Mouse (Mus musculus) MEL (cell line): ENCODE data around the gene Syn3. TPM values are rescaled to one million over a fixed set of nuclear protein-coding genes. Genes with fewer than 3 reads are reported as not detected.

Experiments
- DNase-seq: peaks from one replicate; pipeline ENCODE4 v3.0.0; 2011; ENCODE audit warnings: low read depth, low spot score
- H3K27ac ChIP-seq: 2 replicates; pipeline ENCODE4 v1.5.1; 2012; ENCODE audit warnings: low read depth, mild to moderate bottlenecking, control low read depth, low read length, moderate library complexity; ENCODE audit not compliant: control insufficient read depth
- H3K27me3 ChIP-seq, 2 experiments: fragments of 150-350 bp in 1 of 2; sonication (generic) in 1 of 2; 2 replicates each; pipeline ENCODE4 v1.6.1; 2012; ENCODE audit warnings: low read length in 2 of 2, mild to moderate bottlenecking in 2 of 2, improper control_type of control experiment in 1 of 2, moderate library complexity in 1 of 2; ENCODE audit not compliant: insufficient read depth in 2 of 2, control insufficient read depth in 1 of 2
- H3K36me3 ChIP-seq, 2 experiments: 2 replicates each; pipeline ENCODE4 v1.6.1; 2012 to 2014; ENCODE audit warnings: low read length in 2 of 2, improper control_type of control experiment in 1 of 2, inconsistent platforms in 1 of 2, mild to moderate bottlenecking in 1 of 2; ENCODE audit not compliant: insufficient read depth in 2 of 2, control insufficient read depth in 1 of 2
- H3K4me1 ChIP-seq, 2 experiments: fragments of 150-350 bp in 1 of 2; sonication (generic) in 1 of 2; 2 replicates each; pipeline ENCODE4 v1.6.1; 2012; ENCODE audit warnings: low read length in 2 of 2, improper control_type of control experiment in 1 of 2, mild to moderate bottlenecking in 1 of 2; ENCODE audit not compliant: insufficient read depth in 2 of 2, control insufficient read depth in 1 of 2
- H3K4me3 ChIP-seq, 2 experiments: fragments of 150-350 bp in 1 of 2; sonication (generic) in 1 of 2; 2 replicates each; pipeline ENCODE4 v1.5.1; 2012; ENCODE audit warnings: low read depth in 2 of 2, low read length in 2 of 2, mild to moderate bottlenecking in 2 of 2, moderate library complexity in 2 of 2, control low read depth in 1 of 2, improper control_type of control experiment in 1 of 2; ENCODE audit not compliant: control insufficient read depth in 1 of 2, insufficient read depth in 1 of 2
- H3K79me2 ChIP-seq: 2 replicates; pipeline ENCODE4 v1.6.1; 2012; ENCODE audit warnings: mild to moderate bottlenecking, low read length, moderate library complexity; ENCODE audit not compliant: control insufficient read depth, poor library complexity, insufficient read depth
- H3K9ac ChIP-seq: 2 replicates; pipeline ENCODE4 v1.6.1; 2012; ENCODE audit warnings: low read depth, mild to moderate bottlenecking, control low read depth, low read length, moderate library complexity; ENCODE audit not compliant: control insufficient read depth, poor library complexity, severe bottlenecking
- H3K9me3 ChIP-seq: fragments of 150-350 bp; sonication (generic); replicated peaks from 2 replicates; pipeline ENCODE4 v1.6.1; 2012; ENCODE audit warnings: mild to moderate bottlenecking, low read length, improper control_type of control experiment, moderate library complexity; ENCODE audit not compliant: insufficient read depth
- BHLHE40 ChIP-seq: IDR thresholded peaks from 2 replicates; pipeline ENCODE4 v1.6.1; 2012; ENCODE audit warnings: low read depth, mild to moderate bottlenecking, inconsistent platforms, low read length, improper control_type of control experiment, borderline replicate concordance
- CHD1 ChIP-seq: IDR thresholded peaks from 2 replicates; pipeline ENCODE4 v1.6.1; 2012; ENCODE audit warnings: low read depth, mild to moderate bottlenecking, inconsistent platforms, low read length, improper control_type of control experiment
- CHD2 ChIP-seq: IDR thresholded peaks from 2 replicates; pipeline ENCODE4 v1.6.1; 2011; ENCODE audit warnings: low read length, improper control_type of control experiment
- E2F4 ChIP-seq: IDR thresholded peaks from 2 replicates; pipeline ENCODE4 v1.6.1; 2011; ENCODE audit warnings: low read depth, low read length, improper control_type of control experiment, borderline replicate concordance
- GABPA ChIP-seq: IDR thresholded peaks from 2 replicates; pipeline ENCODE4 v1.6.1; 2012; ENCODE audit warnings: low read depth, mild to moderate bottlenecking, inconsistent platforms, low read length, improper control_type of control experiment, moderate library complexity
- GATA1 ChIP-seq: IDR thresholded peaks from 2 replicates; pipeline ENCODE4 v1.6.1; 2011; ENCODE audit warnings: low read depth, low read length, improper control_type of control experiment
- MAFK ChIP-seq: IDR thresholded peaks from 2 replicates; pipeline ENCODE4 v1.6.1; 2011; ENCODE audit warnings: low read depth, mild to moderate bottlenecking, low read length, improper control_type of control experiment, borderline replicate concordance
- MAX ChIP-seq: IDR thresholded peaks from 2 replicates; pipeline ENCODE4 v1.6.1; 2011; ENCODE audit warnings: low read length, improper control_type of control experiment
- MAZ ChIP-seq: IDR thresholded peaks from 2 replicates; pipeline ENCODE4 v1.6.1; 2012; ENCODE audit warnings: low read depth, mild to moderate bottlenecking, inconsistent platforms, low read length, improper control_type of control experiment
- MEF2A ChIP-seq: IDR thresholded peaks from 2 replicates; pipeline ENCODE4 v1.6.1; 2014; ENCODE audit warnings: low read depth, mild to moderate bottlenecking, inconsistent platforms, low read length, improper control_type of control experiment; ENCODE audit not compliant: poor library complexity, insufficient replicate concordance, severe bottlenecking; ENCODE audit errors: extremely low read depth
- MXI1 ChIP-seq: IDR thresholded peaks from 2 replicates; pipeline ENCODE4 v1.6.1; 2011; ENCODE audit warnings: mild to moderate bottlenecking, low read depth, low read length, improper control_type of control experiment
- MYB ChIP-seq: IDR thresholded peaks from 2 replicates; pipeline ENCODE4 v1.6.1; 2011; ENCODE audit warnings: mild to moderate bottlenecking, low read depth, low read length, improper control_type of control experiment
- NELFE ChIP-seq: IDR thresholded peaks from 2 replicates; pipeline ENCODE4 v1.6.1; 2011; ENCODE audit warnings: low read depth, low read length, improper control_type of control experiment
- NRF1 ChIP-seq: IDR thresholded peaks from 2 replicates; pipeline ENCODE4 v1.6.1; 2014; ENCODE audit warnings: low read depth, mild to moderate bottlenecking, inconsistent platforms, low read length, improper control_type of control experiment, moderate library complexity; ENCODE audit not compliant: poor library complexity, insufficient read depth, severe bottlenecking
- POLR2A ChIP-seq, 2 experiments: IDR thresholded peaks; 2 replicates each; pipeline ENCODE4 v1.6.1; 2011 to 2012; ENCODE audit warnings: low read length in 2 of 2, mild to moderate bottlenecking in 2 of 2, control low read depth in 1 of 2, improper control_type of control experiment in 1 of 2, low read depth in 1 of 2, moderate library complexity in 1 of 2; ENCODE audit not compliant: control insufficient read depth in 1 of 2, insufficient read depth in 1 of 2, poor library complexity in 1 of 2
- POLR2AphosphoS2 ChIP-seq: IDR thresholded peaks from 2 replicates; pipeline ENCODE4 v1.6.1; 2011; ENCODE audit warnings: low read length, improper control_type of control experiment
- RAD21 ChIP-seq: IDR thresholded peaks from 2 replicates; pipeline ENCODE4 v1.6.1; 2011; ENCODE audit warnings: mild to moderate bottlenecking, low read depth, low read length, improper control_type of control experiment
- SIN3A ChIP-seq: IDR thresholded peaks from 2 replicates; pipeline ENCODE4 v1.6.1; 2012; ENCODE audit warnings: low read length, improper control_type of control experiment, inconsistent platforms
- UBTF ChIP-seq: IDR thresholded peaks from 2 replicates; pipeline ENCODE4 v1.6.1; 2012; ENCODE audit warnings: low read depth, mild to moderate bottlenecking, inconsistent platforms, low read length, improper control_type of control experiment, moderate library complexity, borderline replicate concordance; ENCODE audit not compliant: insufficient read depth
- USF1 ChIP-seq: IDR thresholded peaks from 2 replicates; pipeline ENCODE4 v1.6.1; 2014; ENCODE audit warnings: low read depth, mild to moderate bottlenecking, inconsistent platforms, low read length, improper control_type of control experiment, moderate library complexity
- USF2 ChIP-seq, 2 experiments: IDR thresholded peaks; 2 replicates each; pipeline ENCODE4 v1.6.1; 2011 to 2012; ENCODE audit warnings: improper control_type of control experiment in 2 of 2, low read length in 2 of 2, borderline replicate concordance in 1 of 2, inconsistent platforms in 1 of 2, low read depth in 1 of 2, mild to moderate bottlenecking in 1 of 2; ENCODE audit not compliant: insufficient read depth in 1 of 2
- ZKSCAN1 ChIP-seq: IDR thresholded peaks from 2 replicates; pipeline ENCODE4 v1.6.1; 2012; ENCODE audit warnings: low read depth, mild to moderate bottlenecking, inconsistent platforms, low read length, improper control_type of control experiment, moderate library complexity
- ZMIZ1 ChIP-seq: IDR thresholded peaks from 2 replicates; pipeline ENCODE4 v1.6.1; 2012; ENCODE audit warnings: low read depth, mild to moderate bottlenecking, inconsistent platforms, low read length, improper control_type of control experiment, moderate library complexity
- ZNF384 ChIP-seq: IDR thresholded peaks from 2 replicates; pipeline ENCODE4 v1.6.1; 2012; ENCODE audit warnings: low read depth, mild to moderate bottlenecking, inconsistent platforms, low read length, improper control_type of control experiment
- polyA plus RNA-seq, 2 experiments: library from polyadenylated mRNA; stranded (reverse) in 1 of 2; unstranded in 1 of 2; fragments of >175 nt in 1 of 2; fragments of >200 nt in 1 of 2; gene quantifications; 2 replicates each; pipeline versions ENCODE4 v1.2.1 to v1.2.4; 2012; ENCODE audit warnings: low replicate concordance in 2 of 2, low read depth in 1 of 2; ENCODE audit not compliant: insufficient read length in 2 of 2, insufficient read depth in 1 of 2, missing spikeins in 1 of 2
- total RNA-seq: library from RNA; depleted of rRNA; stranded (reverse); fragments of 300-350 nt; gene quantifications from 2 replicates; pipeline ENCODE4 v1.2.3, GENCODE M21; 2012

Syn3 gene
- total and polyA plus RNA-seq, 3 experiments: 0.06 TPM; not detected in 2

GRCm38 (mm10) chr10:86212062-86212461 lies 286.6 kb downstream of the Syn3 start:
- Histone ChIP-seq H3K36me3 (no peaks in the 10 kb centered on the region), H3K27me3 (no peaks in the 10 kb centered on the region), H3K9me3 (no peaks in the 10 kb centered on the region), H3K4me1 (no peaks in the 10 kb centered on the region), H3K9ac (no peak overlapping the region)
- no peak for TF ChIP-seq MAX
- no peak for TF ChIP-seq GABPA
- no peak for TF ChIP-seq CHD2
- no peak for TF ChIP-seq GATA1
- no peak for TF ChIP-seq MAFK
- TF ChIP-seq RAD21: no peak
- TF ChIP-seq MAZ: no peak
- TF ChIP-seq POLR2AphosphoS2: no peak
- TF ChIP-seq MXI1: no peak
- TF ChIP-seq, all 39 proteins: peak for 0
- no peaks in the 10 kb centered on the region for H3K79me2 ChIP-seq
- no peak overlapping the region for H3K4me3 ChIP-seq
- DNase-seq: no peak
- no peak overlapping the region for H3K27ac ChIP-seq

GRCm38 (mm10) chr10:86203915-86204314 lies 294.8 kb downstream of the Syn3 start:
- no peaks in the 10 kb centered on the region for H3K9me3 ChIP-seq
- H3K4me3 ChIP-seq: no peak overlapping the region
- H3K27me3 ChIP-seq: no peaks in the 10 kb centered on the region

GRCm38 (mm10) chr10:86203175-86203574 lies 295.5 kb downstream of the Syn3 start:
- no peak overlapping the region for H3K4me3 ChIP-seq

More at GRCm38 (mm10) chr10:86203915-86204314, 294.8 kb downstream of the Syn3 start:
- no peaks in the 10 kb centered on the region for H3K79me2 ChIP-seq
- H3K4me1 ChIP-seq: no peaks in the 10 kb centered on the region
- H3K27ac ChIP-seq: no peak overlapping the region
- no peaks in the 10 kb centered on the region for H3K36me3 ChIP-seq
- DNase-seq: no peak
- no peak overlapping the region for H3K9ac ChIP-seq
- TF ChIP-seq ZMIZ1: no peak
- TF ChIP-seq E2F4: no peak
- TF ChIP-seq ZKSCAN1: no peak
- TF ChIP-seq MEF2A: no peak
- no peak for TF ChIP-seq NRF1
- no peak for TF ChIP-seq BHLHE40
- TF ChIP-seq MAZ: no peak
- TF ChIP-seq SIN3A: no peak
- TF ChIP-seq USF1: no peak
- no peak for TF ChIP-seq ZNF384
- TF ChIP-seq POLR2A (IDR thresholded peaks at IDR 0.05; ENCODE audit: control insufficient read depth in 1 of 2, insufficient read depth in 1 of 2, low read depth in 1 of 2, low read length in 2 of 2, poor library complexity in 1 of 2): no peak
- no peak for TF ChIP-seq NELFE
- no peak for TF ChIP-seq CHD1
- TF ChIP-seq UBTF: no peak
- no peak for TF ChIP-seq MYB
- TF ChIP-seq USF2 (IDR thresholded peaks at IDR 0.05; ENCODE audit: borderline replicate concordance in 1 of 2, insufficient read depth in 1 of 2, low read depth in 1 of 2, low read length in 2 of 2): no peak

More at GRCm38 (mm10) chr10:86203175-86203574, 295.5 kb downstream of the Syn3 start:
- H3K36me3 ChIP-seq: no peaks in the 10 kb centered on the region
- H3K27ac ChIP-seq: no peak overlapping the region
- no peaks in the 10 kb centered on the region for H3K9me3 ChIP-seq
- no peaks in the 10 kb centered on the region for H3K27me3 ChIP-seq
- H3K4me1 ChIP-seq: no peaks in the 10 kb centered on the region
- H3K9ac ChIP-seq: no peak overlapping the region
- no peak for TF ChIP-seq POLR2AphosphoS2
- no peak for DNase-seq
- no peaks in the 10 kb centered on the region for H3K79me2 ChIP-seq
